Mouse (Mus musculus): ENCODE data around the gene Tubb3. TPM values are rescaled to one million over a fixed set of nuclear protein-coding genes. Genes with fewer than 3 reads are reported as not detected.
"Not testable (repeated sequence)": the region's sequence is repeated elsewhere in the genome, so short reads cannot be mapped to it uniquely, and the experiment has no call there.

Gene Tubb3
- polyA plus RNA-seq, 1 experiment from 2014 or later, result 2,004 TPM

DNA sequence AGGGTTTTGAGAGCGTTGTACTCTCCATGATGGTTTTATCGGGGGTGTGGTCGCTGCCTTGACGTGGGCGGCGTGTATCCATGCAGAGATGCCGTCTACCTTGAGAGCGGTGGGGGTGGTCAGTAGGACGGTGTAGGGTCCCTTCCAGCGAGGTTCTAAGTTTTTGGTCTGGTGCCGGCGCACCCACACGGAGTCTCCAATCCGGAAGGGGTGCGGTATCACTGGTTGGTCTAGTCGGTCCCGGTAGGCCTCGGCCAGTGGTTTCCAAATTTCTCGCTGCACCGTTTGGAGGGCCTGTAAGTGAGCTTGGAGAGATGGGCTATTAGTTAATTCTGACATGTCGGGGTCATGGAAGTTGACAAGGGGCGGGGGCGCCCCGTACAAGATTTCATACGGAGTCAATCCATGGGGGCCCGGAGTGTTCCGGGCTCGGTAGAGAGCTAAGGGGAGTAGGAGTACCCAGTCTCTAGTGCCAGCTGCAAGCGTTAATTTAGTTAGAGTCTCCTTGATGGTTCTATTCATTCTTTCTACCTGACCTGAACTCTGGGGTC is 17.2 kb downstream of the Tubb3 start:
- H3K9me3 ChIP-seq (ENCODE audit: control insufficient read depth, low read length), result peaks cover 30% of the 10 kb centered on the region
- H3K9ac ChIP-seq (replicated peaks; ENCODE audit: low read depth, low read length), result no peak overlapping the region
- no peak for ATAC-seq
- WGBS, result over 99% methylated on average over 28 of the region's 29 CpGs
- H3K27ac ChIP-seq (ENCODE audit: low read length), result no peak overlapping the region
- H3K36me3 ChIP-seq (ENCODE audit: control insufficient read depth, insufficient read depth), result 0 out of 2 replicates have a peak, but pooled peaks cover 1% of the 10 kb centered on the region
- H3K4me1 ChIP-seq (replicated peaks; ENCODE audit: control insufficient read depth, insufficient read depth, low read length), result no peaks in the 10 kb centered on the region
- H3K27me3 ChIP-seq (replicated peaks; ENCODE audit: control insufficient read depth, insufficient read depth, low read length), result no peaks in the 10 kb centered on the region
- H3K4me2 ChIP-seq (ENCODE audit: low read length), result no peak overlapping the region
- no peak overlapping the region for H3K4me3 ChIP-seq (replicated peaks; ENCODE audit: low read length)

DNA sequence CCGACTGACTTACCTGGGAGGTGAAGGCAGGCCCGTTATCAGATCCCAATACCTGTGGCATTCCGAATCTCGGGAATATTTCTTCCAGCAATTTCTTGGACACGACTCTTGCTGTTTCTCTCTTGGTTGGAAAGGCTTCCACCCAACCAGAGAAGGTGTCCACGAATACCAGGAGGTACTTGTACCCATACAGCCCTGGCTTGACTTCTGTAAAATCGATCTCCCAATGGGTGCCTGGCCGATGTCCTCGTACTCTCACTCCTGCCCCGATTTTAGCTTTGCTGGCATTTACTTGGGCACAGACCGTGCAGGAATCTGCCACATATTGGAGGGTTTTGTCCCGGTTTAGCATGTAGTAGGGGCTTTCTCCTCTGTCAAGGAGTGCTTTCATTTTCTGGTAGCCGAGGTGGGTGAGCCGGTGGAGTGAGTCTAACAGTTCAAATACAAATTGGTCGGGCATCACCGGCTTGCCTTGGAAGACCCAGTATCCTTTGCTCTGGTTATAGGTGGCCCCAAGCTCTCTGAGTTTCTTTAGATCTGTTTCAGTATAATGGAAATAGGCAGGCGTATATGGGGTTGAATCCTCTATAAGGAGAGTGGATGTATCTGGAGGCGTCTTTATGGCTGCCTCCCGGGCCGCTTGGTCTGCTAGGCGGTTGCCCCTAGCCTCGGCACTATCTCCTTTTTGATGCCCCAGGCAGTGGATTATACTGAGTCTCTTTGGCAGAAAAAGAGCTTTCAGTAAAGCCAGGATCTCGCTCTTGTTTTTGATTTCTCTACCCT is 17.9 kb downstream of the Tubb3 start:
- Histone ChIP-seq H3K36me3 (ENCODE audit: control insufficient read depth, insufficient read depth) (no peaks in the 10 kb centered on the region), H3K4me3 (replicated peaks; ENCODE audit: low read length) (no peak overlapping the region), H3K4me2 (ENCODE audit: low read length) (no peak overlapping the region), H3K27me3 (replicated peaks; ENCODE audit: control insufficient read depth, insufficient read depth, low read length) (no peaks in the 10 kb centered on the region), H3K27ac (ENCODE audit: low read length) (no peak overlapping the region), H3K9me3 (ENCODE audit: control insufficient read depth, low read length) (peaks cover 30% of the 10 kb centered on the region), H3K9ac (replicated peaks; ENCODE audit: low read depth, low read length) (no peak overlapping the region), H3K4me1 (replicated peaks; ENCODE audit: control insufficient read depth, insufficient read depth, low read length) (no peaks in the 10 kb centered on the region)
- 97% methylated on average over 23 of the region's 23 CpGs for WGBS
- ATAC-seq, result no peak

DNA sequence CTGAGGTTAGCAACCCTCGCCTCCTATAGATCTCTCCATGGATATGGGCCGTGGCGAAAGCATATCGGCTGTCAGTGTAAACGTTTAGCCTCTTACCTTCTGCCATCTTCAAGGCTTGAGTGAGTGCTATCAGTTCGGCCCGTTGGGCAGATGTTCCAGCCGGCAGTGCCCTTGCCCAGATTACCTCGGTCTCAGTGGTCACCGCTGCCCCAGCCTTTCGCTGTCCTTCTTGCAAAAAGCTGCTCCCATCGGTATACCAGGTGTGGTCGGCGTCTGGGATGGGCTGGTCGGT is 18.4 kb downstream of the Tubb3 start:
- H3K4me3 ChIP-seq (replicated peaks; ENCODE audit: low read length); H3K36me3 ChIP-seq (ENCODE audit: control insufficient read depth, insufficient read depth); H3K9ac ChIP-seq (replicated peaks; ENCODE audit: low read depth, low read length); H3K4me1 ChIP-seq (replicated peaks; ENCODE audit: control insufficient read depth, insufficient read depth, low read length); H3K27me3 ChIP-seq (replicated peaks; ENCODE audit: control insufficient read depth, insufficient read depth, low read length); H3K27ac ChIP-seq (ENCODE audit: low read length); ATAC-seq; H3K4me2 ChIP-seq (ENCODE audit: low read length): not testable (repeated sequence)
- 94% methylated on average over 13 of the region's 15 CpGs for whole genome bisulfite sequencing
- H3K9me3 ChIP-seq (ENCODE audit: control insufficient read depth, low read length), result peaks cover 30% of the 10 kb centered on the region

DNA sequence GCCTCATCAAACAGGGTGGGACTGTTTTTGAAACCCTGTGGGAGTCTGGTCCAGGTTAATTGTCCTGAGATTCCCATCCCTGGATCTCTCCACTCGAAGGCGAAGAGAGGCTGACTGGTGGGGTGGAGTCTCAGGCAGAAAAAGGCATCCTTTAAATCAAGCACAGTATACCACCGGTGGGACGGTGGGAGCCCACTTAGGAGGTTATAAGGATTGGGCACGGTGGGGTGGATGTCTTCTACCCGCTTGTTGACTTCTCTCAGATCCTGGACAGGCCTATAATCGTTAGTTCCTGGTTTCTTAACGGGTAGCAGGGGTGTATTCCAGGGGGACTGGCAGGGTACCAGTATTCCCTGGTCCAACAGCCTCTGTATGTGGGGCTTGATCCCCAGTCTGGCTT is 19.7 kb downstream of the Tubb3 start:
- not testable (repeated sequence) for H3K9ac ChIP-seq (replicated peaks; ENCODE audit: low read depth, low read length); H3K27ac ChIP-seq (ENCODE audit: low read length); H3K4me3 ChIP-seq (replicated peaks; ENCODE audit: low read length); H3K27me3 ChIP-seq (replicated peaks; ENCODE audit: control insufficient read depth, insufficient read depth, low read length); ATAC-seq; H3K4me2 ChIP-seq (ENCODE audit: low read length); H3K36me3 ChIP-seq (ENCODE audit: control insufficient read depth, insufficient read depth); H3K4me1 ChIP-seq (replicated peaks; ENCODE audit: control insufficient read depth, insufficient read depth, low read length)
- peaks cover 30% of the 10 kb centered on the region for H3K9me3 ChIP-seq (ENCODE audit: control insufficient read depth, low read length)
- WGBS, result 94% methylated on average over 8 of the region's 8 CpGs

- Histone ChIP-seq H3K4me1 (replicated peaks; ENCODE audit: control insufficient read depth, insufficient read depth, low read length) (no peaks in the 10 kb centered on the region), H3K4me3 (replicated peaks; ENCODE audit: low read length) (no peak overlapping the region), H3K4me2 (ENCODE audit: low read length) (no peak overlapping the region), H3K9me3 (ENCODE audit: control insufficient read depth, low read length) (peaks cover 29% of the 10 kb centered on the region), H3K27ac (ENCODE audit: low read length) (no peak overlapping the region), H3K36me3 (ENCODE audit: control insufficient read depth, insufficient read depth) (no peaks in the 10 kb centered on the region), H3K27me3 (replicated peaks; ENCODE audit: control insufficient read depth, insufficient read depth, low read length) (no peaks in the 10 kb centered on the region), H3K9ac (replicated peaks; ENCODE audit: low read depth, low read length) (no peak overlapping the region)
- no peak for ATAC-seq
- 96% methylated on average over 25 of the region's 25 CpGs for WGBS
These were observed 20.6 kb downstream of the Tubb3 start for GRCm38 (mm10) chr8:123431616-123432365.

- ATAC-seq, result no peak
- Histone ChIP-seq H3K4me1 (replicated peaks; ENCODE audit: control insufficient read depth, insufficient read depth, low read length) (no peaks in the 10 kb centered on the region), H3K9ac (replicated peaks; ENCODE audit: low read depth, low read length) (no peak overlapping the region), H3K4me2 (ENCODE audit: low read length) (no peak overlapping the region), H3K4me3 (replicated peaks; ENCODE audit: low read length) (no peak overlapping the region), H3K9me3 (ENCODE audit: control insufficient read depth, low read length) (peaks cover 23% of the 10 kb centered on the region), H3K27me3 (replicated peaks; ENCODE audit: control insufficient read depth, insufficient read depth, low read length) (no peaks in the 10 kb centered on the region), H3K36me3 (ENCODE audit: control insufficient read depth, insufficient read depth) (no peaks in the 10 kb centered on the region), H3K27ac (ENCODE audit: low read length) (no peak overlapping the region)
- 98% methylated on average over 16 of the region's 16 CpGs for WGBS
These were observed 21.2 kb downstream of the Tubb3 start for GRCm38 (mm10) chr8:123432381-123432780.

- not testable (repeated sequence) for H3K36me3 ChIP-seq (ENCODE audit: control insufficient read depth, insufficient read depth); ATAC-seq; H3K4me3 ChIP-seq (replicated peaks; ENCODE audit: low read length); H3K4me1 ChIP-seq (replicated peaks; ENCODE audit: control insufficient read depth, insufficient read depth, low read length); H3K27me3 ChIP-seq (replicated peaks; ENCODE audit: control insufficient read depth, insufficient read depth, low read length); H3K9ac ChIP-seq (replicated peaks; ENCODE audit: low read depth, low read length); H3K27ac ChIP-seq (ENCODE audit: low read length); H3K4me2 ChIP-seq (ENCODE audit: low read length)
- H3K9me3 ChIP-seq (ENCODE audit: control insufficient read depth, low read length), result peaks cover 14% of the 10 kb centered on the region
- WGBS, result 96% methylated on average over 40 of the region's 47 CpGs
These were observed 22.2 kb downstream of the Tubb3 start for GRCm38 (mm10) chr8:123433241-123433974.

GRCm38 (mm10) chr8:123441788-123442187 is 30.6 kb downstream of the Tubb3 start:
- H3K4me1 ChIP-seq (replicated peaks; ENCODE audit: control insufficient read depth, insufficient read depth, low read length), result peaks cover 12% of the 10 kb centered on the region
- H3K9me3 ChIP-seq (ENCODE audit: control insufficient read depth, low read length), result no peaks in the 10 kb centered on the region
- H3K27me3 ChIP-seq (replicated peaks; ENCODE audit: control insufficient read depth, insufficient read depth, low read length), result no peaks in the 10 kb centered on the region
- no peak overlapping the region for H3K4me2 ChIP-seq (ENCODE audit: low read length)
- 94% methylated on average over 2 of the region's 2 CpGs for WGBS
- no peak for ATAC-seq
- no peaks in the 10 kb centered on the region for H3K36me3 ChIP-seq (ENCODE audit: control insufficient read depth, insufficient read depth)
- H3K4me3 ChIP-seq (replicated peaks; ENCODE audit: low read length), result no peak overlapping the region
- H3K27ac ChIP-seq (ENCODE audit: low read length), result no peak overlapping the region
- H3K9ac ChIP-seq (replicated peaks; ENCODE audit: low read depth, low read length), result no peak overlapping the region

DNA sequence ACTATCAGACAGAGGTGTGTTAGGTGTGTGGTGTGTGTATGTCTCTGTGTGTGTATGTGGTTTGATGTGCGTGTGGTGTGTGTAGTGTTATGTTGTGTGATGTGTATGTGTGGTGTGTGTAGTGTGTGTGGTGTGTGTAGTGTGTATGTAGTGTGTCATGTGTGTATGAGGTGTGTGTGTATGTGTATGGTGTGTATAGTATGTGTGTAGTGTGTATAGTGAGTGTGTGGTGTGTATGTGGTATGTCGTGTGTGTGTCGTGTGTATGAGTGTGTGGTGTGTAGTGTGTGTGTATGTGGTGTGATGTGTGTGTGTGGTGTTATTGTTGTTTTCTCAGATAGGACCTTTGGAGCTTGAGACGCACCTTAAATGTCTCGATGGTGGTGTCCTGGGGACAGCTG is 31.1 kb downstream of the Tubb3 start:
- peaks cover 12% of the 10 kb centered on the region for H3K4me1 ChIP-seq (replicated peaks; ENCODE audit: control insufficient read depth, insufficient read depth, low read length)
- H3K4me2 ChIP-seq (ENCODE audit: low read length), result peak overlapping the region; percentile 83
- H3K4me3 ChIP-seq (replicated peaks; ENCODE audit: low read length), result peak overlapping the region; percentile 84; the same call in 1 of the 2 replicates
- no peak overlapping the region for H3K9ac ChIP-seq (replicated peaks; ENCODE audit: low read depth, low read length)
- H3K9me3 ChIP-seq (ENCODE audit: control insufficient read depth, low read length), result no peaks in the 10 kb centered on the region
- H3K27me3 ChIP-seq (replicated peaks; ENCODE audit: control insufficient read depth, insufficient read depth, low read length), result no peaks in the 10 kb centered on the region
- ATAC-seq, result no peak
- no peak overlapping the region for H3K27ac ChIP-seq (ENCODE audit: low read length)
- 81% methylated on average over 5 of the region's 5 CpGs for WGBS
- H3K36me3 ChIP-seq (ENCODE audit: control insufficient read depth, insufficient read depth), result no peaks in the 10 kb centered on the region

Data from forebrain, embryonic 16.5 days (tissue).